Mouse (Mus musculus) E14TG2a.4 (cell line): ENCODE results near the gene 1600012H06Rik.
"Not testable (repeated sequence)": the region's sequence is repeated elsewhere in the genome, so short reads cannot be mapped to it uniquely, and the experiment has no call there.

ENCODE experiments used
- CTCF ChIP-seq: conservative IDR thresholded peaks from 2 replicates; pipeline ENCODE4 v1.5.1; 2014; ENCODE audit warnings: low read length
- NANOG ChIP-seq: IDR thresholded peaks from 2 replicates; pipeline ENCODE4 v1.6.1; 2014; ENCODE audit warnings: borderline replicate concordance, low read length, mixed read lengths
- POU5F1 ChIP-seq: IDR thresholded peaks from 2 replicates; pipeline ENCODE4 v1.6.1; 2014; ENCODE audit warnings: low read length, borderline replicate concordance

GRCm38 (mm10) chr17:14978362-14979038, 35.5 kb downstream of the 1600012H06Rik start, which contains the start of the genes 9030025P20Rik and Gm3417:
- not testable (repeated sequence) for TF ChIP-seq CTCF, NANOG, POU5F1
